Mouse (Mus musculus) myocyte (in vitro differentiated cells): ENCODE data around the gene Hist1h4f. TPM values are rescaled to one million over a fixed set of nuclear protein-coding genes. Genes with fewer than 3 reads are reported as not detected.
"Not testable (repeated sequence)": the region's sequence is repeated elsewhere in the genome, so short reads cannot be mapped to it uniquely, and the experiment has no call there.

Experiments
- H3K27me3 ChIP-seq: one replicate; pipeline ENCODE4 v1.6.1; 2011; ENCODE audit not compliant: control insufficient read depth, insufficient read depth, insufficient read length
- H3K36me3 ChIP-seq: one replicate; pipeline ENCODE4 v1.6.1; 2011; ENCODE audit not compliant: control insufficient read depth, insufficient read depth
- H3K4me2 ChIP-seq: one replicate; pipeline ENCODE4 v1.6.1; 2011; ENCODE audit warnings: low read depth, control low read depth
- H3K4me3 ChIP-seq: one replicate; pipeline ENCODE4 v1.5.1; 2011; ENCODE audit warnings: mild to moderate bottlenecking, control low read depth, moderate library complexity
- H3K79me2 ChIP-seq: one replicate; pipeline ENCODE4 v1.6.1; 2011; ENCODE audit not compliant: control insufficient read depth, insufficient read depth
- H3ac ChIP-seq: one replicate; pipeline ENCODE4 v1.6.1; 2011; ENCODE audit not compliant: control insufficient read depth, insufficient read length
- CEBPB ChIP-seq: IDR thresholded peaks from 2 replicates; pipeline ENCODE4 v1.6.1; 2011; ENCODE audit warnings: mild to moderate bottlenecking, moderate library complexity; ENCODE audit not compliant: poor library complexity, insufficient read depth, severe bottlenecking
- E2F4 ChIP-seq: IDR thresholded peaks from one replicate; pipeline ENCODE4 v1.6.1; 2011; ENCODE audit warnings: mild to moderate bottlenecking, control low read depth, moderate library complexity; ENCODE audit not compliant: insufficient read depth
- MAX ChIP-seq: IDR thresholded peaks from one replicate; pipeline ENCODE4 v1.6.1; 2011; ENCODE audit warnings: low read depth, mild to moderate bottlenecking, control low read depth
- MYOD1 ChIP-seq, 3 experiments: IDR thresholded peaks; one replicate each; pipeline ENCODE4 v1.6.1; 2011; ENCODE audit warnings: control low read depth in 2 of 3, low read depth in 2 of 3, mild to moderate bottlenecking in 2 of 3, moderate library complexity in 1 of 3; ENCODE audit not compliant: insufficient read length in 2 of 3, control insufficient read depth in 1 of 3
- MYOG ChIP-seq, 3 experiments: IDR thresholded peaks; one replicate each; pipeline ENCODE4 v1.6.1; 2011; ENCODE audit warnings: control low read depth in 2 of 3, low read depth in 2 of 3, mild to moderate bottlenecking in 2 of 3; ENCODE audit not compliant: insufficient read length in 2 of 3, control insufficient read depth in 1 of 3, insufficient read depth in 1 of 3
- POLR2A ChIP-seq: IDR thresholded peaks from one replicate; pipeline ENCODE4 v1.6.1; 2011; ENCODE audit warnings: low read depth, mild to moderate bottlenecking, control low read depth, moderate library complexity; ENCODE audit not compliant: insufficient read length
- POLR2AphosphoS2 ChIP-seq: IDR thresholded peaks from one replicate; pipeline ENCODE4 v1.6.1; 2011; ENCODE audit warnings: low read depth, control low read depth; ENCODE audit not compliant: insufficient read length
- REST ChIP-seq: IDR thresholded peaks from one replicate; pipeline ENCODE4 v1.6.1; 2011; ENCODE audit warnings: mild to moderate bottlenecking, control low read depth, moderate library complexity; ENCODE audit not compliant: insufficient read depth, insufficient read length
- SRF ChIP-seq: IDR thresholded peaks from one replicate; pipeline ENCODE4 v1.6.1; 2011; ENCODE audit warnings: low read depth; ENCODE audit not compliant: control insufficient read depth, insufficient read length
- TCF12 ChIP-seq: IDR thresholded peaks from one replicate; pipeline ENCODE4 v1.6.1; 2011; ENCODE audit warnings: mild to moderate bottlenecking, control low read depth; ENCODE audit not compliant: poor library complexity, insufficient read depth, severe bottlenecking
- TCF3 ChIP-seq: IDR thresholded peaks from one replicate; pipeline ENCODE4 v1.6.1; 2011; ENCODE audit warnings: low read depth, control low read depth; ENCODE audit not compliant: insufficient read length
- USF1 ChIP-seq: IDR thresholded peaks from one replicate; pipeline ENCODE4 v1.6.1; 2011; ENCODE audit warnings: low read depth, mild to moderate bottlenecking, control low read depth, moderate library complexity
- polyA plus RNA-seq: library from polyadenylated mRNA; unstranded; fragments of >200 nt; fragmentation: generic; extraction: Trizol; gene quantifications from one replicate; pipeline ENCODE4 v1.2.1, GENCODE M21; 2012; ENCODE audit warnings: missing spikeins

Hist1h4f gene
- polyA plus RNA-seq, 1 experiment: 4.1 TPM

- TF ChIP-seq TCF3 (no peak), MYOD1 (IDR thresholded peaks at IDR 0.05; ENCODE audit: control insufficient read depth in 1 of 3, insufficient read length in 2 of 3, low read depth in 2 of 3) (no peak), TCF12 (no peak), USF1 (no peak), CEBPB (no peak), REST (no peak), POLR2AphosphoS2 (no peak), POLR2A (no peak), MAX (no peak), MYOG (IDR thresholded peaks at IDR 0.05; ENCODE audit: control insufficient read depth in 1 of 3, insufficient read depth in 1 of 3, insufficient read length in 2 of 3, low read depth in 2 of 3) (no peak), E2F4 (no peak), SRF (no peak)
- no peaks in the 10 kb centered on the region for H3K27me3 ChIP-seq
- H3ac ChIP-seq: no peak overlapping the region
- no peaks in the 10 kb centered on the region for H3K79me2 ChIP-seq
- peak overlapping the region; percentile 27 for H3K4me3 ChIP-seq
- H3K36me3 ChIP-seq: no peaks in the 10 kb centered on the region
- peak overlapping the region; percentile 64 for H3K4me2 ChIP-seq
Measured at GRCm38 (mm10) chr13:23572218-23573033, 21.0 kb upstream of the Hist1h4f start.

GRCm38 (mm10) chr13:23571504-23572217, 20.2 kb upstream of the Hist1h4f start:
- H3K27me3 ChIP-seq, H3K79me2 ChIP-seq, H3ac ChIP-seq, H3K36me3 ChIP-seq: not testable (repeated sequence)
- peak; percentile 78 for TF ChIP-seq POLR2A
- peak; percentile 82 for TF ChIP-seq POLR2AphosphoS2
- Histone ChIP-seq H3K4me2 (peak overlapping the region; percentile 64), H3K4me3 (peak overlapping the region; percentile 27)

- TF ChIP-seq E2F4 (no peak), POLR2A (peak; percentile 64), USF1 (no peak), CEBPB (no peak), POLR2AphosphoS2 (peak; percentile 79)
- no peaks in the 10 kb centered on the region for H3K27me3 ChIP-seq
- peak within 1 kb of the TSS; percentile 64 for H3K4me2 ChIP-seq
- H3ac ChIP-seq: no peak within 1 kb of the TSS
- no peaks in the 10 kb centered on the region for H3K36me3 ChIP-seq
- no peaks in the 10 kb centered on the region for H3K79me2 ChIP-seq
- peak within 1 kb of the TSS; percentile 27 for H3K4me3 ChIP-seq
Measured at GRCm38 (mm10) chr13:23571022-23571503, 19.6 kb upstream of the Hist1h4f start, which contains the start of the genes Hist1h2ae and Hist1h2bg. Gene Hist1h2ae, minus strand, starts transcription at chr13:23571220. Gene Hist1h2bg, plus strand, starts transcription at chr13:23571396.

- not testable (repeated sequence) for H3ac ChIP-seq, H3K36me3 ChIP-seq, H3K27me3 ChIP-seq, H3K79me2 ChIP-seq
- Histone ChIP-seq H3K4me3 (peak overlapping the region; percentile 27), H3K4me2 (peak overlapping the region; percentile 61)
- TF ChIP-seq POLR2A: peak; percentile 30
- peak; percentile 31 for TF ChIP-seq POLR2AphosphoS2
Measured at GRCm38 (mm10) chr13:23570261-23571021, 19.0 kb upstream of the Hist1h4f start.

- Histone ChIP-seq H3K4me2 (no peak overlapping the region), H3K4me3 (no peak overlapping the region), H3K36me3 (no peaks in the 10 kb centered on the region), H3K79me2 (no peaks in the 10 kb centered on the region), H3ac (no peak overlapping the region), H3K27me3 (no peaks in the 10 kb centered on the region)
- TF ChIP-seq POLR2AphosphoS2 (no peak), POLR2A (no peak), SRF (no peak), MYOG (IDR thresholded peaks at IDR 0.05; ENCODE audit: control insufficient read depth in 1 of 3, insufficient read depth in 1 of 3, insufficient read length in 2 of 3, low read depth in 2 of 3) (no peak), TCF12 (no peak), E2F4 (no peak), CEBPB (no peak), MAX (no peak), TCF3 (no peak), REST (no peak), MYOD1 (IDR thresholded peaks at IDR 0.05; ENCODE audit: control insufficient read depth in 1 of 3, insufficient read length in 2 of 3, low read depth in 2 of 3) (no peak), USF1 (no peak)
Measured at GRCm38 (mm10) chr13:23564482-23564881, 13.0 kb upstream of the Hist1h4f start.
